Mouse (Mus musculus) cerebral cortex, adult 2 months (tissue): ENCODE data around the gene Dkkl1.

ENCODE experiments used
- WGBS: fragments of 180-500 bp; shearing (Covaris S2); methylation state at CpG from one replicate; pipeline ENCODE4 v1.1.7; 2018; 5-methylcytosine and 5-hydroxymethylcytosine counted together

Gene Dkkl1

GRCm38 (mm10) chr7:45229459-45230203, 17.7 kb upstream of the Dkkl1 start:
- WGBS: 93% methylated on average over 7 of the region's 7 CpGs

- 97% methylated on average over 8 of the region's 8 CpGs for WGBS
Measured at GRCm38 (mm10) chr7:45229046-45229445, 17.1 kb upstream of the Dkkl1 start.

- WGBS: 95% methylated on average over 18 of the region's 18 CpGs
Measured at GRCm38 (mm10) chr7:45228548-45228947, 16.6 kb upstream of the Dkkl1 start.

GRCm38 (mm10) chr7:45226421-45226820, 14.5 kb upstream of the Dkkl1 start:
- WGBS: 98% methylated on average over 5 of the region's 5 CpGs

- 89% methylated on average over 7 of the region's 7 CpGs for WGBS
Measured at GRCm38 (mm10) chr7:45224826-45225225, 12.9 kb upstream of the Dkkl1 start.

GRCm38 (mm10) chr7:45221680-45222079, 9.7 kb upstream of the Dkkl1 start:
- 91% methylated on average over 2 of the region's 2 CpGs for WGBS

- 17% methylated on average over 13 of the region's 13 CpGs for WGBS
Measured at GRCm38 (mm10) chr7:45216442-45217183, 4.7 kb upstream of the Dkkl1 start.

GRCm38 (mm10) chr7:45215673-45216441, 3.9 kb upstream of the Dkkl1 start, which contains the start of gene Tead2:
Gene Tead2, plus strand, starts transcription at chr7:45215753.
- 3% methylated on average over 55 of the region's 55 CpGs for WGBS

- 81% methylated on average over 5 of the region's 5 CpGs for WGBS
Measured at GRCm38 (mm10) chr7:45213708-45214107, 1.8 kb upstream of the Dkkl1 start.

GRCm38 (mm10) chr7:45212356-45212755, 409 bp upstream of the Dkkl1 start:
- 82% methylated on average over 7 of the region's 7 CpGs for WGBS

- WGBS: 77% methylated on average over 10 of the region's 10 CpGs
Measured at GRCm38 (mm10) chr7:45211070-45211469, 877 bp downstream of the Dkkl1 start.

GRCm38 (mm10) chr7:45208260-45208659, 3.7 kb downstream of the Dkkl1 start:
- 74% methylated on average over 6 of the region's 6 CpGs for WGBS

- WGBS: 7% methylated on average over 44 of the region's 44 CpGs
Measured at GRCm38 (mm10) chr7:45204380-45205143, 7.4 kb downstream of the Dkkl1 start, which contains the start of gene Ccdc155. Gene Ccdc155, minus strand, starts transcription at chr7:45204892.

GRCm38 (mm10) chr7:45202654-45203053, 9.3 kb downstream of the Dkkl1 start:
- 30% methylated on average over 10 of the region's 10 CpGs for WGBS

GRCm38 (mm10) chr7:45198961-45199360, 13.0 kb downstream of the Dkkl1 start:
- WGBS: 49% methylated on average over 11 of the region's 11 CpGs

GRCm38 (mm10) chr7:45198435-45198834, 13.5 kb downstream of the Dkkl1 start:
- WGBS: 14% methylated on average over 5 of the region's 5 CpGs

GRCm38 (mm10) chr7:45196994-45197393, 15.0 kb downstream of the Dkkl1 start:
- 53% methylated on average over 5 of the region's 5 CpGs for WGBS

- WGBS: 88% methylated on average over 4 of the region's 4 CpGs
Measured at GRCm38 (mm10) chr7:45196176-45196535, 15.8 kb downstream of the Dkkl1 start.

- WGBS: 80% methylated on average over 13 of the region's 13 CpGs
Measured at GRCm38 (mm10) chr7:45195341-45196175, 16.4 kb downstream of the Dkkl1 start.
